Mouse (Mus musculus) megakaryocyte, embryonic 14.5 days (primary cell): ENCODE measurements around the gene Gm12258.

Source experiments
- FLI1 ChIP-seq: IDR thresholded peaks from 2 replicates; pipeline ENCODE4 v1.6.1; 2012; ENCODE audit warnings: low read length, inconsistent platforms, mixed read lengths
- GATA1 ChIP-seq: IDR thresholded peaks from 3 replicates; pipeline ENCODE4 v1.6.1; 2012; ENCODE audit warnings: mixed read lengths, low read length, inconsistent platforms, borderline replicate concordance

GRCm38 (mm10) chr11:58801558-58802228 lies 45.3 kb upstream of the Gm12258 start, which contains the start of gene Fam183b:
- no peak for TF ChIP-seq GATA1
- TF ChIP-seq FLI1, result no peak
